Mouse (Mus musculus): ENCODE results near the gene Gm43064. TPM values are rescaled to one million over a fixed set of nuclear protein-coding genes. Genes with fewer than 3 reads are reported as not detected.
A peak's percentile ranks its signal among the peaks of the same experiment; 100 is the strongest.

Gene Gm43064
- total and polyA plus RNA-seq, 2 experiments from 2014 or later, result 0.37 to 0.50 TPM

DNA sequence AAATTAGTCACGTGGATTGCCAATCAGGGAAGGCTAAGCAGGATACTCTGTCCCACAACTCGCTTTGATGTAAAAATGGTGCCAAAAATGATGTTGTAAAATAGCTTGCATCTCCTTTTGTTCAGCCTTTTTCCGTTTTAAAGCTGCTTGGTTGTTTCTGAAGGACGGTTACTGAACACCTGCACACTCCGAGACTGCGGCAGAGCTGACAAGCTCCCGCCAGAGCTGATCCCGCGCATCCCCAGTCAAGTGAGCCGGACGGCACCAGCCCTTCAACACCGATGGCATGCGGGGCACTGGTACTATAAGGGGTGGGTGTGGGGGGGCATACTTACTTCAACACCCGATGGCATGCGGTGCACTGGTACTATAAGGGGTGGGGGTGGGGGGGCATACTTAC, 35.4 kb upstream of the Gm43064 start:
- 63% methylated on average over 15 of the region's 15 CpGs for WGBS
- no peak overlapping the region; the same call in 1 of the 2 replicates for H3K4me2 ChIP-seq (ENCODE audit: low read depth, low read length)
- peak overlapping the region; percentile 87; the same call in 1 of the 2 replicates for H3K27ac ChIP-seq (ENCODE audit: low read depth)
- peak overlapping the region; percentile 44; the same call in 1 of the 2 replicates for H3K9ac ChIP-seq (replicated peaks; ENCODE audit: low read depth, low read length)
- peaks cover 33% of the 10 kb centered on the region for H3K4me1 ChIP-seq (ENCODE audit: control insufficient read depth, insufficient read depth)
- no peak for TF ChIP-seq CTCF (IDR thresholded peaks at IDR 0.05; ENCODE audit: low read depth)
- no peak for TF ChIP-seq EP300 (IDR thresholded peaks at IDR 0.05; ENCODE audit: low read depth)
- no peaks in the 10 kb centered on the region for H3K9me3 ChIP-seq (replicated peaks; ENCODE audit: control insufficient read depth, low read length)
- DNase-seq (ENCODE audit: low spot score) (peak; percentile 6), ATAC-seq (ENCODE audit: insufficient read depth, low read depth) (no peak)
- no peaks in the 10 kb centered on the region for H3K27me3 ChIP-seq (ENCODE audit: control insufficient read depth, insufficient read depth, low read length)
- H3K36me3 ChIP-seq (replicated peaks; ENCODE audit: control insufficient read depth, insufficient read depth, low read length), result peaks cover 30% of the 10 kb centered on the region
- H3K4me3 ChIP-seq (ENCODE audit: low read depth, low read length), result peak overlapping the region; percentile 5; the same call in 1 of the 2 replicates

DNA sequence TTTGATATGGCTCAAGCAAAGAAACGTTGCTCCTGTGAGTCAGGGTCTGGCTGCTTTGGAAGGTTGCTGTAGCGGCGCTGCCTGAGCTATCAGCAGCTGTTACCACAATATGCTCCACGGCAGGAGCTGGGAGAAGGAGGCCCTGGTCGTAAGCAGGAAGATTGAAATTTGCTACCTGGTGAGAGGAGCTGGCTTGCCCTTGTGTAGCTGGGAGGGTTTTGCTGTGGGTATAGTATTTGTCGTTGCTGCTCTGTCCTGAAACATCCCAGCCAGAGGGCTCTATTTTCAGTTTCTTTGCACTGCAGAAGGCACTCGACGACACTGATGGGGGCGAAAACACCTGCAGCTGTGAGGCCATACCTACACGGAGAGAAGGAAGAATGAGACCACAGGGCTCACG, 31.4 kb upstream of the Gm43064 start:
- 0 out of 2 replicates have a peak overlapping the region, but pooled peaks have one; percentile 1 for H3K4me3 ChIP-seq (ENCODE audit: low read depth, low read length)
- no peak overlapping the region for H3K9ac ChIP-seq (replicated peaks; ENCODE audit: low read depth, low read length)
- peaks cover 20% of the 10 kb centered on the region; the same call in 1 of the 2 replicates for H3K36me3 ChIP-seq (replicated peaks; ENCODE audit: control insufficient read depth, insufficient read depth, low read length)
- TF ChIP-seq EP300 (IDR thresholded peaks at IDR 0.05; ENCODE audit: low read depth) (no peak), CTCF (IDR thresholded peaks at IDR 0.05; ENCODE audit: low read depth) (no peak)
- no peaks in the 10 kb centered on the region for H3K9me3 ChIP-seq (replicated peaks; ENCODE audit: control insufficient read depth, low read length)
- 70% methylated on average over 11 of the region's 11 CpGs for WGBS
- ATAC-seq (ENCODE audit: insufficient read depth, low read depth) (no peak), DNase-seq (ENCODE audit: low spot score) (no peak)
- peak overlapping the region; percentile 20; the same call in 1 of the 2 replicates for H3K27ac ChIP-seq (ENCODE audit: low read depth)
- H3K4me2 ChIP-seq (ENCODE audit: low read depth, low read length), result no peak overlapping the region
- H3K27me3 ChIP-seq (ENCODE audit: control insufficient read depth, insufficient read depth, low read length), result no peaks in the 10 kb centered on the region
- peaks cover 22% of the 10 kb centered on the region for H3K4me1 ChIP-seq (ENCODE audit: control insufficient read depth, insufficient read depth)

DNA sequence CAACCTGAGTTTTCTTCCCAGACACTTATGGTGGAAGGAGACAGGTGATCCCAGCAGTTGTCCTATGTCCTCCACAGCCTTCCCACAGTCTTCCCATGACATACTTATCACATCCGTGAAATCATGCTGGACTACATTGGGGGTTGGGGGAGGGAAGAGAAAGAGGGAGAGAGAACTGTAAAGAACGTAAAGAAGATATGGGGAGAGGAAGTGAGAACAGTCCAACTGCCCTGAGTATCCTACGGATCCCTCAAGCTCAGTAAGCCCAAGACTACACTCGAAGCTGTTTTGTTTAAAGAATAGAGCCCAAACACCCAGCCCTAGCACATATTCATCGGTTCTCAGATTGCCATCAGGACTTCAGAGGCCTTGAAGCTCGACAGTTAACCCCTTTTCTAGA, 30.7 kb upstream of the Gm43064 start:
- Histone ChIP-seq H3K9ac (replicated peaks; ENCODE audit: low read depth, low read length) (no peak overlapping the region), H3K36me3 (replicated peaks; ENCODE audit: control insufficient read depth, insufficient read depth, low read length) (peaks cover 18% of the 10 kb centered on the region; the same call in 1 of the 2 replicates), H3K4me2 (ENCODE audit: low read depth, low read length) (no peak overlapping the region), H3K27ac (ENCODE audit: low read depth) (no peak overlapping the region), H3K4me3 (ENCODE audit: low read depth, low read length) (no peak overlapping the region), H3K4me1 (ENCODE audit: control insufficient read depth, insufficient read depth) (peaks cover 20% of the 10 kb centered on the region), H3K27me3 (ENCODE audit: control insufficient read depth, insufficient read depth, low read length) (no peaks in the 10 kb centered on the region), H3K9me3 (replicated peaks; ENCODE audit: control insufficient read depth, low read length) (no peaks in the 10 kb centered on the region)
- TF ChIP-seq CTCF (IDR thresholded peaks at IDR 0.05; ENCODE audit: low read depth), result no peak
- no peak for TF ChIP-seq EP300 (IDR thresholded peaks at IDR 0.05; ENCODE audit: low read depth)
- WGBS, result 65% methylated on average over 6 of the region's 6 CpGs
- no peak for ATAC-seq (ENCODE audit: insufficient read depth, low read depth)
- DNase-seq (ENCODE audit: low spot score), result peak; percentile 3

DNA sequence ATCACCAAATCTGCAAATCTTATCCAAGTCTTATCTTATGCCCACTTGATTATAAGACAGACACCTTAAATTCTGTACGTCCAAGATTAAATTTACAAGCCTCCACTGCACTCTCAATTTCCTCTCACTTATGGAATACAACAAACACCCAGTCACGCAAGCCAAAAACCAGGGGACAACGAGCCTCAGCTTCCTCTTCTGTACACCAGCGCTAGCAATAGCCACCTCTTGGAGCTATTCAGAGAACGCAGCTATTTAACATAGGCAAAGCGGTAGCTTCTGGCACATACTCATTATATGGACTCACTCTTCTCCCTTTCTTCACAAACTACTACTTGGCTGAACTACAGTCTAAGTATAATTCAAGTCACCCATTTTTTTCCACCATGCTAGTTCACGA, 30.2 kb upstream of the Gm43064 start:
- Histone ChIP-seq H3K4me3 (ENCODE audit: low read depth, low read length) (no peak overlapping the region), H3K4me1 (ENCODE audit: control insufficient read depth, insufficient read depth) (peaks cover 23% of the 10 kb centered on the region), H3K4me2 (ENCODE audit: low read depth, low read length) (no peak overlapping the region), H3K9ac (replicated peaks; ENCODE audit: low read depth, low read length) (no peak overlapping the region), H3K27me3 (ENCODE audit: control insufficient read depth, insufficient read depth, low read length) (no peaks in the 10 kb centered on the region), H3K9me3 (replicated peaks; ENCODE audit: control insufficient read depth, low read length) (no peaks in the 10 kb centered on the region), H3K27ac (ENCODE audit: low read depth) (no peak overlapping the region), H3K36me3 (replicated peaks; ENCODE audit: control insufficient read depth, insufficient read depth, low read length) (peaks cover 17% of the 10 kb centered on the region; the same call in 1 of the 2 replicates)
- no peak for ATAC-seq (ENCODE audit: insufficient read depth, low read depth)
- DNase-seq (ENCODE audit: low spot score), result peak; percentile 3
- WGBS, result 75% methylated on average over 7 of the region's 7 CpGs
- TF ChIP-seq CTCF (IDR thresholded peaks at IDR 0.05; ENCODE audit: low read depth) (no peak), EP300 (IDR thresholded peaks at IDR 0.05; ENCODE audit: low read depth) (no peak)

DNA sequence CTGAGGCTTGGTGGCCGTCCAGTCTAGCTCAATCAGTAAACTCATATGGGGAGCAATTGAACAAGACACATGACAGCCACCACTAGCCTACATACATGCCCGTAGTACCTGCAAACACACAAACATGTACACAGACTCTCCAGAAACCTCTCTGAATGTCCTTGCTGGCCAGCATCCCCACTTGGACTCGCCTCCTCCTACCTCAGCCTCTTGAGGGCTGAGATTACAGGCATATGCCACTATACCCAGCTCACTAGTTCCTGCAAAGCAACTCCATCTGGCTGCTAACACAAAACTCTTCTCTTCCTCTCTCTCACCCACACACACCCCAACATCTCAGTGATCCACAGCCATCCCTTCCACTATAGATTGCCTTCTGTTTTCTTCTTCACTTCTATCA, 29.1 kb upstream of the Gm43064 start:
- Histone ChIP-seq H3K4me2 (ENCODE audit: low read depth, low read length) (no peak overlapping the region), H3K27me3 (ENCODE audit: control insufficient read depth, insufficient read depth, low read length) (no peaks in the 10 kb centered on the region), H3K36me3 (replicated peaks; ENCODE audit: control insufficient read depth, insufficient read depth, low read length) (peaks cover 17% of the 10 kb centered on the region; the same call in 1 of the 2 replicates), H3K27ac (ENCODE audit: low read depth) (no peak overlapping the region), H3K4me1 (ENCODE audit: control insufficient read depth, insufficient read depth) (peaks cover 30% of the 10 kb centered on the region), H3K9me3 (replicated peaks; ENCODE audit: control insufficient read depth, low read length) (no peaks in the 10 kb centered on the region), H3K9ac (replicated peaks; ENCODE audit: low read depth, low read length) (no peak overlapping the region), H3K4me3 (ENCODE audit: low read depth, low read length) (no peak overlapping the region)
- WGBS, result 71% methylated on average over 3 of the region's 3 CpGs
- peak; percentile 5 for DNase-seq (ENCODE audit: low spot score)
- TF ChIP-seq CTCF (IDR thresholded peaks at IDR 0.05; ENCODE audit: low read depth) (no peak), EP300 (IDR thresholded peaks at IDR 0.05; ENCODE audit: low read depth) (no peak)
- no peak for ATAC-seq (ENCODE audit: insufficient read depth, low read depth)

DNA sequence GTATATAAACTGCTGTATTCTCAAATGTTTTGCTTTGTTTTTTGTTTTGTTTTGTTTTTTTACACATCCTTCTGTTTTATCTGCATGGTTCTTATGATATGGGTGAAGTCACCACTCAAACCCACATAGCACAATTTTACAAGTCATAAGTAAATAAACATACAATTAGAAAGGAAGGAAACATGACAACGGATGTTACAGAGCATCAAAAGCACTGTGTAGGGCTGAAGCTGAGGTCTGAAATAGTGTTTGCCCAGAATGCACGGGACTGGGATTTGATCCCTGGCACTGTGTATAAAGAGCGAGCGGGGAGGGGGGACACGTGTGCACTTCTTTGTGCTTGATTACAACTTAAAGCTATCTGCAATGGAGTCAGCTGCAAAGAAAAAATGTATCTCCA, 28.6 kb upstream of the Gm43064 start:
- no peak for DNase-seq (ENCODE audit: low spot score)
- TF ChIP-seq CTCF (IDR thresholded peaks at IDR 0.05; ENCODE audit: low read depth) (no peak), EP300 (IDR thresholded peaks at IDR 0.05; ENCODE audit: low read depth) (no peak)
- Histone ChIP-seq H3K4me2 (ENCODE audit: low read depth, low read length) (no peak overlapping the region), H3K4me1 (ENCODE audit: control insufficient read depth, insufficient read depth) (peaks cover 26% of the 10 kb centered on the region), H3K27me3 (ENCODE audit: control insufficient read depth, insufficient read depth, low read length) (no peaks in the 10 kb centered on the region), H3K27ac (ENCODE audit: low read depth) (no peak overlapping the region), H3K4me3 (ENCODE audit: low read depth, low read length) (no peak overlapping the region), H3K9me3 (replicated peaks; ENCODE audit: control insufficient read depth, low read length) (no peaks in the 10 kb centered on the region), H3K36me3 (replicated peaks; ENCODE audit: control insufficient read depth, insufficient read depth, low read length) (peaks cover 12% of the 10 kb centered on the region; the same call in 1 of the 2 replicates), H3K9ac (replicated peaks; ENCODE audit: low read depth, low read length) (no peak overlapping the region)
- ATAC-seq (ENCODE audit: insufficient read depth, low read depth), result no peak
- 77% methylated on average over 5 of the region's 5 CpGs for WGBS

All from heart, postnatal 0 days (tissue).